Mouse (Mus musculus) testis, postnatal 10 days (tissue): ENCODE measurements around the gene Lce3c.
A peak's percentile ranks its signal among the peaks of the same experiment; 100 is the strongest.

Experiments
- DNase-seq: peaks from one replicate; pipeline ENCODE4 v3.0.0; 2021; ENCODE audit warnings: low spot score

Lce3c gene

GRCm38 (mm10) chr3:92944186-92944585 is at the start of gene Lce3c:
Gene Lce3c (plus strand): TSS chr3:92944486.
- no peak for DNase-seq

GRCm38 (mm10) chr3:92894489-92894888 is 49.8 kb upstream of the Lce3c start:
- DNase-seq, result no peak

DNA sequence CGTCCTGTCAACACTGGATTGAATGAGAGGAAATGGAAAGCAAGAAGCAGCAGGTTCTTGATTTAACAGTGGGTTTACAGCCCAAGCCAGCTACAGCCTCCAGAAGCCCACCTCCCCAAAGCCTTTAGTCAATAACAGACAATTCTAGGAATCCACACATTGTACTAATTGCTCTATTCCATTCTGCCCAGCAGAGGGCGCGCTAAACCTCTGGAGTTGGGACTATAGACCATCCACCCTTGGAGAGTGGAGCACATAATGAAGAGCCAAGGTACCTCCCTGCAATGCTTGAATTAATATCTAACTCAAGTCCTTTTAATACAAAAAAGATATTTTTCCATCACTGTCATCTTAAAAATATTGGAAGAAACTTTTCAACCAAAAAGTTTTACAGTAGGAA is 41.3 kb upstream of the Lce3c start:
- peak; percentile 64 for DNase-seq

GRCm38 (mm10) chr3:92903640-92904039 is 40.6 kb upstream of the Lce3c start:
- DNase-seq, result no peak

DNA sequence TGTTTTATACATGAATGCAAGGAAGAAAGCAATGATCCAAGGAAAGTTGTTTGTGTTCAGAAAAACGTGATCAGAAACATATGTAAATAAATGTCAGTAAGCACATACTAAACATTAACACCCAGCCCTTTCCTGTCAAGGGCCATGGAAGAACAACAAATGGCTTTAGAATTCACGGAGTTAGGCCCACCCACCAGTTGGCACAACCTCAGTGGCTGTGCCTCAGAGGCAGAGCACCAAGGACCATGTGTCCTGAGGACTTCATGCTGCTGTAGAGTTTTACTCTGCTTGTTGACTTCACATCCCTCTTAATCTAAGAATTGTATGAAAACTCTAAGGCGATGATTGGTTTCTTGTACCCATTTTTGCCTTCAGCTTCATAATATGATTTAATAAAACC is 39.1 kb upstream of the Lce3c start:
- DNase-seq, result no peak

DNA sequence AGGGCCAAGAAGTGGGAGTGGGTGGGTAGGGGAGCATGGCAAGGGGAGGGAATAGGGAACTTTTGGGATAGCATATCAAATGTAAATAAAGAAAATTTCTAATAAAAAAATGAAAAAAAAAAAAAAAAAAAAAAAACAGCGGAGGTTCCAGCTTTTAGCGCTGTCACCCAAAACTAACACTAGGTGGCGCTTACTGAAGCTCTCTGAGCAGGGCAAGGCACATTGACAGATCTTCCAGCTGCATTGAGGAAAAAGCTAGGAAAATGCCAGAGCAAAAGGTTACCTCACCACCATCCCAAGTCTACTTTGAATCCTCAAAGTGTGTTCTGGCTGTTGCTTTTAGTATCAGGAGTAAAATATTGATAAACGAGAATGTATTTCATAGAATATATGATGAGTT is 36.7 kb upstream of the Lce3c start:
- no peak for DNase-seq

- DNase-seq, result peak; percentile 46
Measured at GRCm38 (mm10) chr3:92920364-92920763, 23.9 kb upstream of the Lce3c start.

DNA sequence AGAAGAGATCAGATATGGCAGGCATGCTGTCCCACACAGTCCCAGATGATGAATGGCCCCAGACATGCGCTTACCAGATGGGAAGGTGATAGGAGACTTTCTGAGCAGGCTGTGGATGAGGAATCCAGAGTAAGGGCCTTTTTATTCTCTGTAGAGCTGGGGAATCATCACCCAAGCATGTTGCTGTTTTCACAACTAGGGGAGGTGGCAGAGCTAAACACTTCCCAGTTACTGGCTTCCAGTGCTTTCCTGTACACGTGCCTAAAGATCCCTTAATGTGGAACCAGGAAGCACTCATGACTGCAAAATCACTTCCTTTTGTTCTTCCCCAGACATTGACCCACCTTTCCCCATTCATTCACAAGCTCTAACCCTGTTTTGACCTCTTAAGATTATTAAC is 18.2 kb upstream of the Lce3c start, which contains the start of gene Lce3a:
Lce3a (minus strand) TSS at position 101 of the 400 bp plus-strand sequence.
- DNase-seq, result no peak

GRCm38 (mm10) chr3:92932679-92933078 is 11.6 kb upstream of the Lce3c start, which contains the start of gene Lce3b:
Gene Lce3b (plus strand): TSS chr3:92932979.
- no peak for DNase-seq

GRCm38 (mm10) chr3:92957090-92957489 is 12.8 kb downstream of the Lce3c start, which contains the start of gene Lce3d:
Gene Lce3d (plus strand): TSS chr3:92957390.
- no peak for DNase-seq

DNA sequence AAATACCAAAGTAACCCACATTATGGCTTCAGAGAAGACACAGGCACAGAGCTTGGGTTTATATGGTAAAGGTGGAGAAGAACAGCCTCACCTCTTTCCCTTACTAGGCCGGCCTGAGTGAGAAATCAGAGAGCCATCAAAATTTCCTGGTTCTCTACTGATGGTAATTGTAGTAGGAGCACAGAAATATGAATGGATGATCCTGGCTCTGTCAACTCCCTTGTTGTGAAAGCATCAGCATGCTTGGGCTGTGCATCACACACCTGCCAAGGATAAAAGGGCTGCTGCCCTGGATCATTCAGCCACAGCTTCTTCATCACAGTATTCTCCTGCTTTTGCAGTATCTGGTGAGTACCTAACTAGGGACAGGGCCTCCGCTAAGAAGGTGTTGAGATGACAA is 22.5 kb downstream of the Lce3c start, which contains the start of gene Lce3e:
Lce3e (plus strand) TSS at position 301 of the 400 bp plus-strand sequence.
- no peak for DNase-seq

- no peak for DNase-seq
Measured at GRCm38 (mm10) chr3:92978484-92978883, 34.2 kb downstream of the Lce3c start.

- DNase-seq, result no peak
Measured at GRCm38 (mm10) chr3:92991926-92992325, 47.6 kb downstream of the Lce3c start, which contains the start of gene Lce3f. Gene Lce3f (plus strand): TSS chr3:92992226.
